Mouse (Mus musculus) left cerebral cortex, adult 11 months (tissue): ENCODE results near the gene Frmd4a.
"Not testable (repeated sequence)": the region's sequence is repeated elsewhere in the genome, so short reads cannot be mapped to it uniquely, and the experiment has no call there.

Experiments
- DNase-seq: peaks from one replicate; pipeline ENCODE4 v3.0.0; 2022; ENCODE audit warnings: low spot score

The Frmd4a gene

GRCm38 (mm10) chr2:4335881-4336280 is 318.4 kb downstream of the Frmd4a start:
- no peak for DNase-seq

DNA sequence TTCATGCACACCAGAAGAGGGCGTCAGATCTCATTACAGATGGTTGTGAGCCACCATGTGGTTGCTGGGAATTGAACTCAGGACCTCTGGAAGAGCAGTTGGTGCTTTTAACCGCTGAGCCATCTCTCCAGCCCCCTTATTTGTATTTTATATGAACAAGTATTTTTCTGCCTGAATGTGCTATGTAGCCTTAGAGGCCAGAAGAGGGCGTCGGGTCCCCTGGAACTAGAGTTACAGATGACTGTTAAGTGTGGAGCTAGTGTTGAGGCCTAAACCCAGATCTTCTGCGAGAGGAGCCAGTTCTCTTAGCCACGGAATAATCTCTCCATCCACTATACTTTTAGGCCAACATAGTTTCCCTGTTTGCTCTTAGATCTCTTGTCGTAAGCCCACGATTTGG is 320.8 kb downstream of the Frmd4a start:
- not testable (repeated sequence) for DNase-seq

- no peak for DNase-seq
Measured at GRCm38 (mm10) chr2:4339128-4339527, 321.6 kb downstream of the Frmd4a start.

DNA sequence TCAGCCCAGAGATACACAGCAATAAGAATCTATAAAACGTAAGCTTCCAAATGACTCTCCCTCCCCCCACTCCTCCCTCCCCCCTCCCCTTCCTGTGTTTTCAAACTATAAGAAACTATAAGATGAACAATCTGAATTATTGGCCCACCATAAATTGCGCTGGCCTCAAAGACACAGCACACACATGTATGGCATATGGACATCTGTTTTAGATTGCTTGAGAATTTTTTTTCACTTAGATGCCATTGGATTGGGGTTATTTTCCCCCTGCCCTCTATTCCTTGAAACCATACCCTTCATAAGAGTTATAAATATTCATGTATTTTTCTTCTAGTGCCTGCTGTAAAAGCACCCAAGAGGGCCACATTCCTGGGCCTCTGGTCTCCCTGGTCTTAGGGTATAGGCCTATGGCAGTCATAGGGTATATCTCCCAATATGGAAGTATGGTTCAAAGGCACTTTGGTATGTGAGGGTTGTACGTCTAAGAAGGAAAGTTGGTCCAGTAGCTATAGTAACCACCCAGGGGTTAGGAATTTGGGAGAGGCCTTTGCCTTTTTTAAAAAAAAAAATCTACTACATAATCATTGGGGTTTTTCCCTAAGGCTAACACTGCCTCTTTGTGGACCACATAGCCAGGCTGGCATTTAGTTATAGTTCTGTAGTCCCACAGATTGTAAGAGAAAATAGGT is 322.2 kb downstream of the Frmd4a start:
- DNase-seq: no peak

DNA sequence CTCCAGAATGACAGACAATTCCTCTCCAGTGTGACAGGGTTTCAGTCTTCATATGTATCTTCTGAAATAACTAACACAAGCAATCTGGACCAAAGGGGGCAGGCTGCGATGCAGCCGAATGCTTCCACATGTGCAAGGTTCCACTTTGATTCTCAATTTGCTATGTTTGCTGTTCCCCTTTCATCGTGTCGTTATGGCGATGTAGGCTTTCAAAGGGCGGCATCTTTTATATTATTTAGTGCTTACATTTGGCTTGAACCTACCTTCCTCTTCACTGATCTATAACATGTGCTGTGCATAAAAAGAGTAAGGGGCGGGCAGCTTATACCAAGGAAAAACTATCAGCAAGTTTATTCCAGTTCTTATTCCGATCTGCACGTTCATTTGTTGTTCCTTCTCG is 322.9 kb downstream of the Frmd4a start:
- no peak for DNase-seq

- DNase-seq: no peak
Measured at GRCm38 (mm10) chr2:4341141-4341540, 323.6 kb downstream of the Frmd4a start.

DNA sequence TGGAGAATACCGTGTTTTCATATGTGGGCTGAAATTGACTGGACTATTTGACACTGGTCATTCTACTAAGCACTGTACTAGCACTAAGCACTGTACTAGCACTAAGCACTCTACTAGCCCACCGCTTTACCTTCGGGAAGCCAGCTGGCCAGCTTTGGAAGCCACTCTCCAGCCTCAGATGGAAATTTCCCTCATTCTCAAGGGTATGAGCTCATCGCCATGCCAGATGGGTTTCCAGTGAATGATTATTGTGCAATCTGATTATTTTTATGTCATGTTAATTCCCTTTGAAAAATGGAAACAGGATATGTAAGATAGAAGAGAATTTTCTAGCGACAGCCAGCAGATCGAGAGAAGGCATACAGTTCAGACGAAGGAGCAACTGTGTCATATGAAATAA is 324.5 kb downstream of the Frmd4a start:
- no peak for DNase-seq

- DNase-seq: no peak
Measured at GRCm38 (mm10) chr2:4344411-4344810, 326.9 kb downstream of the Frmd4a start.

DNA sequence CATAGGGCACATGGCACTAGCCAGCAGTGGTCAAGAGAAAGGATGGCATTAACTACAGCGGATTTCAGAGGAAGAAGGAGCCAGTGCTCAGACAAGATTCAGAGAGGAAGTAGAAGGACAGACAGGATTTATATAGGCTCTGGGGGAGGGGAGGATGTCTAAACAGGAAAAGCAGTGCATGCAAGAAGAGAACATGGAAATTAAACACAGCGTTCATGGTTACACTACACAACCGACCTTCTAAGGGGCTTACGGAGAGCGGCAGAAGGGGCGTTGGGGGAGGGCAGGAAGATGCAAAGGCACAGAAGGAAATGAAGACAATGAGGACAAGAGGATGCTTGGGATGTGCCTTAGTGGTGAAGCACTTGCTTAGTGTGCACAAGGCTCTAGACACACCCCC is 328.7 kb downstream of the Frmd4a start:
- DNase-seq: no peak

DNA sequence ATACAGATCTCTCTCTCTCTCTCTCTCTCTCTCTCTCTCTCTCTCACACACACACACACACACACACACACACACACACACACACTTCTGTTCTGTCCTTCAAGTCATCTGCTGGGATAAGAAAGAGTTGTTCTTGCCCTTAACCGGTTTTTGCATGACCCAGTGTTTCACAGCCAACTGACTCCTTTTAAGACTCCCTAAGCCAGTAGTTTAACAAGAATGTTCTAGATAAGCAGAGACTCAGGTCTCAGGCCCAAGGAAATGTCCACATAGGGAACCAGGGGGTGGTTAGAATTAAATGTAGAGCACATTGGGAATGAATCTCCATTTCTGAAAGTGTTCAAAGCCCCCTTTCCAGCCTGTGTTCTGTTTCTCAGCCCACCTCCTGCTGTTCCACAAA is 329.4 kb downstream of the Frmd4a start:
- no peak for DNase-seq

- no peak for DNase-seq
Measured at GRCm38 (mm10) chr2:4347782-4348181, 330.3 kb downstream of the Frmd4a start.

GRCm38 (mm10) chr2:4348509-4348908 is 331.0 kb downstream of the Frmd4a start:
- no peak for DNase-seq

DNA sequence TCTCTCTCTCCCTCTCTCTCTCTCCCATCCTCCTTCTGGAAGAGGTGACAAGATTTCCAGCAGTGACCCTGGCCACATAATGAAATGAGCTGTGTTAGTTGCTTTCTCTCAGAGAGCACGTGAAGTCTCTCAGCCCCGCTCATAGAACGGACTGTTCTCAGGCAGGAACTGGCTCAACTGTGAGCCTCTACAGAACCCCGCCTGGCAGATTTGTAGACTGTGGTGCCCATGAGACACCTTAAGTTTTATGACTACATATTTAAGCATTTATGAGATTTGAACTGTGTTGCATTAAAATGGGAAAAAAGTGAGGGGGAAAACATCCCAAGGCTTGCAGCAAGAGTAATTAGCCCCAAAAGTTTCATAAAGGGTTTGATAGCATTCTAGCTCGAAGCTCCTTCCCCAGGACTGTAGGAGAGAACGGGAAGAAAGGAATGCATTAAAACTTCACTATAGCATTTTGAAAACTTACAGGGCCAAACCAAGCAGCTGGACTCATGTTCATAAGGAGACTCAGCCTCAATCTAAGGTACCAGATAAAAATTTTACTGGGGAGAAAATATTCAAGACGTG is 339.4 kb downstream of the Frmd4a start:
- no peak for DNase-seq

GRCm38 (mm10) chr2:4361981-4362834 is 344.7 kb downstream of the Frmd4a start:
- DNase-seq: no peak

GRCm38 (mm10) chr2:4364908-4365307 is 347.4 kb downstream of the Frmd4a start:
- no peak for DNase-seq

- DNase-seq: no peak
Measured at GRCm38 (mm10) chr2:4368544-4368943, 351.0 kb downstream of the Frmd4a start.

DNA sequence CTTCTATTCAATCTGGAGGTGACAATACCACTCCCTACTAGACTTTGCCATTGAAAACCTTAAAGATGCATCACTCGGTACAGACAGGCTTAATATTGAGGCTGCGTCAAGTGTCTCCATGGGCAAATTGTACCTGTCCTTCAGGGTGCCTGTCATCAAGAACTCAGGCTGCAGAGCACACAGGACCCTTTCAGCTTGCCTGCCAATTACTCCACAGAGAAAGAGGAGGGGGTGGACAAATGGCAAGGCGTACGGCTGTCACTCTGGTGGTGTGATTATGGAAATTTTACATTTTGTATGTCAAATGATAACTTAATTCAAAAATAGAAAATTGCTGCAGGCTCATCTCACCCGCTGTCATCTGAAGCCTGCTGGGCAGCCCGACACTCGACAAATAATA is 353.0 kb downstream of the Frmd4a start:
- DNase-seq: no peak

GRCm38 (mm10) chr2:4371341-4371740 is 353.8 kb downstream of the Frmd4a start:
- DNase-seq: no peak

DNA sequence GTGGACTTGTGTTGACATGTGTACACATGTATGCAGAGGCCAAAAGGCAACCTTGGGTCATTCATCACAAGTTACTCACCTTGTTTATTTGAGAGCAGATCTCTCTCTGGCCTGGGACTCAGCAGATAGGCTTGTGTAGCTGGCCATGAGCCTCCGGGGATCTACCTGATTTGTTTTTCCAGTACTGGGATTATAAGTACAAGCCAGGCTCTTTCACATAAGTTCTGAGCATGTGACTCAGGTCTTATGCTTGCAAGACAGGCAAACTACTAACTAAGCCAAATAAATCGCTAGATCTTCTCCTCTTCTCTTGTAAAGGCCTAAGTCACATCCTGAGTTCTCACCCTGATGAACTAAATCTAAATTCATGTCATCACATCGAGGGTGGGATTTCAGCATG is 361.3 kb downstream of the Frmd4a start:
- DNase-seq: no peak

DNA sequence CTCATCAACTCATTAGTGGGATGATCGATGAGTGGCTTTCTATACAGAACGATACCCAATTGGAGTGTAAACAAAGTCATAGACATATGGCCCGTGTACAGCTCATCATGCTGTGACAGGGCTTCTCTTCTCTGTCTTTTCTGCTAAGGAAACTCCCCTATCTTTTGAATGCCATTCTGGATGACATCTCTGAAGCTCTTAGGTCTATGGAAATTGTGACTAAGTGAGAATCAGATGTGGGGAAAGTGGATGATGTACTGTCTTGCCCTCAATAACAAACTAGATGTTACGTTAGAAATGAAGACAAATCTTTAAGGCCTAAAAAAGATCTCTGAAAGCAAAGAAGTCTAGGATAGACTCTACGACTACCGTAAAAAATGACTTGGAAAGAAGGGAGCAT is 362.9 kb downstream of the Frmd4a start:
- no peak for DNase-seq

DNA sequence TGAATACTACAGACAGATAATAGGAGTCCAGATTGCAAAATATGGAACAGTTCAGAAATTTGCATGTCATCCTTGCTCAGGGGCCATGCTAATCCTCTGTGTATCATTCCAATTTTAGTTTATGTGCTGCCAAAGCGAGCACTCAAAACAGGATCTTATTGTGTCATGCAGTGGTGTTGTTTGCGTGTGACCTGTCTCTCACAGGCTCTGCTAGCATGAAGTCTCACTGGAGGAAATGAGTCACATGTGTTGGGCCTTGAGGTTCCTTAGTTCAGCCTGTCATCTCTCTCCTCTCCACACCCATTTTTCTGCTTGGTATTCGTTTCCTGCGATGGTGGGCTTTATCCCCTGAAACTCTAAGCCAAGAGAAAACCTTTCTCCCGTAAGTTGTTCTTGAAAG is 363.4 kb downstream of the Frmd4a start:
- no peak for DNase-seq

GRCm38 (mm10) chr2:4386468-4386867 is 369.0 kb downstream of the Frmd4a start:
- DNase-seq: no peak

- DNase-seq: no peak
Measured at GRCm38 (mm10) chr2:4389330-4389729, 371.8 kb downstream of the Frmd4a start.
